Mouse (Mus musculus) liver, postnatal 0 days (tissue): ENCODE results near the gene Wapl.

Experiments
- CTCF ChIP-seq: sonication (generic); IDR thresholded peaks from 2 replicates; pipeline ENCODE4 v1.5.1; 2016; ENCODE audit warnings: antibody characterized with exemption, low read depth
- EP300 ChIP-seq: IDR thresholded peaks from 2 replicates; pipeline ENCODE4 v1.6.1; 2016; ENCODE audit warnings: antibody characterized with exemption, low read depth, mild to moderate bottlenecking

DNA sequence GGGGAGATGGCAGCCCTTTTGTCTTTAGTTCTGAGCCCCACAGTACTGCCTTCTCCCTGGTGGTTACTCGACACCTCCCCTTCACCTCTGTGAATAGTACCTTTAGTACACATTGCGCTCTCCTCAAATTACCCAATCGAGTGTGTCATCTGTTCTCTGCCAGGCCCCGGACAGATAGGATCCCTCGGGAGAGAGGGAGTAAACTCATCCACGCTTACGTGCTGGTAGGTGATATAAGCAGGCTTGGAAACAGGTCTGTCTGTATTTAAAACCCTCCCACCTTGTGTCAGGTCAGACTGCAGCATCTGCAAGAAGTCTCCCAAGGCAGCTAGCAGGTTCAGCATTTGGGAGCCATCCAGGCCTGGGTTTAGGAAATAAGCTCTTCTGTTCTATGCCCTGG is 38.5 kb upstream of the Wapl start:
- TF ChIP-seq CTCF (no peak), EP300 (no peak)
